Mouse (Mus musculus): ENCODE data around the gene Pfdn6. TPM values are rescaled to one million over a fixed set of nuclear protein-coding genes. Genes with fewer than 3 reads are reported as not detected.
"Not testable (repeated sequence)": the region's sequence is repeated elsewhere in the genome, so short reads cannot be mapped to it uniquely, and the experiment has no call there.

The Pfdn6 gene
- total RNA-seq, 2 experiments from 2014 or later, result 149 to 226 TPM

- ATAC-seq (replicated peaks; ENCODE audit: poor library complexity, severe bottlenecking), result no peak
Observed at GRCm38 (mm10) chr17:33900281-33900988, 39.7 kb downstream of the Pfdn6 start.

DNA sequence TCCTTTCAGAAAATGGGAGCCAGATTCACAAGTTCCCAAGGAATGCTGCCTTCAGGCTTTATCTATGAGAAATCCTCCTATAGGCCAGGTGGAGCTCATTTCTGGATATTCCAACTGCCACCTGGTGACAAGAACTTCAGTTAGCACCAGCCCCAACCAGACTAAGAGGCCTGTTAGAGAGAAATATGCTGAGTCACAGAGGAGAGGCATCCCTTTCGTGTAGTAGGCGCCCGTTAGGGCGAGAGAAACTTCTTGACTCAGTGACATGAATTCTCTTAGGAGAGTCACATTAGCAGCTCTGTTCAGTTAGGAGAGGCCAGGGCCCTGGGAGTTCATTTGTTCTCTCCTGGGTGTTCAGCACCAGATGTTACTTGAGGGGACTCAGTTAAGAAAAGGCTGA, 40.5 kb downstream of the Pfdn6 start:
- no peak for ATAC-seq (replicated peaks; ENCODE audit: poor library complexity, severe bottlenecking)

DNA sequence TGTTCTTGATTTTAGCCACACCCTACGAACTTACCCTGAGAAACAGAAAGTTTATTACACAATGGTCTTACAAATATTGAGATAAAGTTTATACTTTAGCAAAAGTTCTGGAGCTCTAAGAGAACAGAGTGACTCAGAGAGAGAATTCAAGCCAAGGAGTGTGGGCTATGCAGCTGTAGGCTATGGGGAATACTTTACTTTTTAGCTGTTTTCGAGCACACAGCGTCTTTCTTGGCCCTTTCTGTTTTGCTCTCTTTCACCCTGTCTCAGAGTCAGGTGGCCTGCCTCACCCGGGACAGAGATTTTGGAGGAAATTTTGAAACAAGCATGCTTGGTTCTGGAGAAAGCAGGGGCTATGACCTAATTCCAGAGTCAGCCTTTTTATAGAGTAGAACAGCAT, 42.0 kb downstream of the Pfdn6 start:
- ATAC-seq (replicated peaks; ENCODE audit: poor library complexity, severe bottlenecking), result not testable (repeated sequence)

DNA sequence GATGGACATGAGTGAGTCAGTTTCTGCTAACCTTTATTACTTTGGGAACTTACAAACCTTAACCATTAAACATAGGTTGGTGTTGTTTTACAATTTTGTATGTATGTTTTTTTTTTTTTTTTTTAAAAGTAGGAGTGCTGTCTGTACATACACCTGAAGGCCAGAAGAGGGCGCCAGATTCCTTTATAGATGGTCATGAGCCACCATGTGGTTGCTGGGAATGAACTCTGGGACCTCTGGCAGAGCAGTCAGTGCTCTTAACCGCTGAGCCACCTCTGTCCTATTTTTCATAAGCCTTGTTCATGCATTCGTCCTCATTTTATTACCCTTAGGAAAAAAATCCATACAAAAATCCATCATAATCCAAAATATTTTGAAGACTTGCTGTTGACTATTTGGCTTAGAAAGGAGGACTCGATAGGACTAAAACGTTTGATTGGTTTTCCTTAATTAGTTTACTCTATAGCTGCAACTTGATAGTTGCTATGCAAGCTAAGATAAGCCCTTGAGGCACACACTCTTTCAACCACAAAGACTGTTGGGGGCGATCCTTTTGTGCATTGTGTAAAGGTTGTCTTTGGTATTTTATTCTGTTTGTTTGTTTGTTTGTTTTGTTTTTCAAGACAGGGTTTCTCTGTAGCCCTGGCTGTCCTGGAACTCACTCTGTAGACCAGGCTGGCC, 42.9 kb downstream of the Pfdn6 start:
- peak; percentile 61 for ATAC-seq (replicated peaks; ENCODE audit: poor library complexity, severe bottlenecking)

DNA sequence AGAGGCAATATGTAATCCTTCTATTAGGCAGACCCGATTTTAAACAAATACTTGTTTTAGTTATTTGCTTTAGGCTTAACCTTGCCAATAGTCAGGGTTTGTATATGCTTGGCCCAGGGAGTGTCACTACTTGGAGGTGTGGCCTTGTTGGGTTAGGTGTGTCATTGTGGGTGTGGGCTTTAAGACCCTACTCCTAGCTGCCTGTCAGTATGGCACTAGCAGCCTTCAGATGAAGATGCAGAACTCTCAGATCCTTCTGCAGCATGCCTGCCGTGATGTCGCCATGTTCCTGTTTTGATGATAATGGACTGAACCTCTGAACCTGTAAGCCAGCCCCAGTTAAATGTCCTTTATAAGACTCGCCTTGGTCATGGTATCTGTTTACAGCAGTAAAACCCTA, 47.1 kb downstream of the Pfdn6 start:
- not testable (repeated sequence) for ATAC-seq (replicated peaks; ENCODE audit: poor library complexity, severe bottlenecking)

DNA sequence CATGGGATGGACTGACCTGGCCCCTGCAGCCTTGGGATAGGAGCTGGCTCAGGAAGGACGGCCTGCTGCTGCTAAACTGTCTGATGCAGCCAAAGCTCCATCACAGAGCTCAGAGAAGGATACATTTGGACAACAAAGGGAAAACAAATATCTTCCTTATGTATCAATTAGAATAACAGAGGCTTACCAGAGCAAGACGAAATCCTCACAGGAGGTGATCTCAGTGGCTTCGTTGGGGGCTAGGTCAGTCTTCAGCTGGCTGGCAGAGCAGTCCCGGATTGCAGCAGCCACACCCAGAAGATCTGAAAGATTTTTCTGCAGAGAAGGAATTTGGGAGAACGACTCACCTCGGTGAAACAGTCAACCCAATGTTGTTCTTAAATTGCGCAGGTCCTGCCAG, 47.7 kb downstream of the Pfdn6 start:
- ATAC-seq (replicated peaks; ENCODE audit: poor library complexity, severe bottlenecking), result no peak

DNA sequence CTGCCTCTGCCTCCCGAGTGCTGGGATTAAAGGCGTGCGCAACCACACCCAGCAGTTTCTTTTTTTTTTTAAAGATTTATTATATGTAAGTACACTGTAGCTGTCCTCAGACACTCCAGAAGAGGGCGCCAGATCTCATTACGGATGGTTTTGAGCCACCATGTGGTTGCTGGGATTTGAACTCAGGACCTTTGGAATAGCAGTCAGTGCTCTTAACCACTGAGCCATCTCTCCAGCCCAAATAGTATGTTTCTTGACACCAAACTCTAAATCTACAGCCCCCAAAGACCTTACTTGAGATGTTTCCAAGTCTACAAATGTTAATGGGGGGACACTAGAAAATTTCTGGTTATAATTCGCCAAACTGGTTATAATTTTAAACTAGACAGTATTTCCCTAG, 48.3 kb downstream of the Pfdn6 start:
- not testable (repeated sequence) for ATAC-seq (replicated peaks; ENCODE audit: poor library complexity, severe bottlenecking)

DNA sequence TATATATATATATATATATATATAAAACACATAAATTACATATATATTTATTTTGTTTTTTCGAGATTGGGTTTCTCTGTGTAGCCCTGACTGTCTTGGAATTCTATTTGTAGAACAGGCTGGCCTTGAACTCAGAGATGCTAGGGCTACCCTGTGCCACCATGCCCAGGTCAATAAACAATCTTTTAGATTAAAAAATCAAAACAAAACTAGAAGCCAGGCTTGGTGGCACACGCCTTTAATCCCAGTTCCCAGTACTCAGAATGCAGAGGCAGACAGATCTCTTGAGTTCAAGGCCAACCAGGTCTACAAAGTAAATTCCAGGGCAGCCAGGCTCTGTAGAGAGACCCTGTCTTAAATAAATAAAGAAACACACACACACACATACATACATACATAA, 48.8 kb downstream of the Pfdn6 start:
- no peak for ATAC-seq (replicated peaks; ENCODE audit: poor library complexity, severe bottlenecking)

DNA sequence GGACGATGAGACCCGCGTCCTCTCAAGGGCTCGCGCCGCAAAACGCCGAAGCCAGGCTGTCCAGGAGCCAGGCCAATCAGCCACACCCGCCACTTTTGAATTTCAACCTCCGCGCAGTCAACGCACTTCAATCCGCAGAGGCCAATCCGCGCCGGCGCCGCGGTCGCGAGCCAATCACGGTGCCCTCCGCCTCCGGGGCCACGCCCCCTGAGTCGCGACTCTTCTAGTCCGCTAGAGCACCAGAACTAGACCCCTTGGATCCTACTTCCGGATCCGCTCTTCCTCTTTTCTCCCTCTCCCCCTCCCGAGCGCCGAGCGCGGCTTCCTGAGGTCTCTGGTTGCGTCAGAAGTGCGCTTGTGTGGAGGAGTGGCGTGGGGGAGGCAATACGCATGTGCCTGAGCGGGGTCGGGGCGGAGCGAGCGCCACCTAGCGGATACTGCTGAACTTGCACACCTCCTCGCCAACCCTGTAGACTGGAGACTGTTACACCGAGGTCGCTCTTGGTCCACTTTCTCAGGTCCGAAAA, 49.5 kb downstream of the Pfdn6 start, which contains the start of gene Kifc1:
Gene Kifc1 (minus strand): TSS at position 129 of the 527 bp plus-strand sequence.
- peak; percentile 99 for ATAC-seq (replicated peaks; ENCODE audit: poor library complexity, severe bottlenecking)

DNA sequence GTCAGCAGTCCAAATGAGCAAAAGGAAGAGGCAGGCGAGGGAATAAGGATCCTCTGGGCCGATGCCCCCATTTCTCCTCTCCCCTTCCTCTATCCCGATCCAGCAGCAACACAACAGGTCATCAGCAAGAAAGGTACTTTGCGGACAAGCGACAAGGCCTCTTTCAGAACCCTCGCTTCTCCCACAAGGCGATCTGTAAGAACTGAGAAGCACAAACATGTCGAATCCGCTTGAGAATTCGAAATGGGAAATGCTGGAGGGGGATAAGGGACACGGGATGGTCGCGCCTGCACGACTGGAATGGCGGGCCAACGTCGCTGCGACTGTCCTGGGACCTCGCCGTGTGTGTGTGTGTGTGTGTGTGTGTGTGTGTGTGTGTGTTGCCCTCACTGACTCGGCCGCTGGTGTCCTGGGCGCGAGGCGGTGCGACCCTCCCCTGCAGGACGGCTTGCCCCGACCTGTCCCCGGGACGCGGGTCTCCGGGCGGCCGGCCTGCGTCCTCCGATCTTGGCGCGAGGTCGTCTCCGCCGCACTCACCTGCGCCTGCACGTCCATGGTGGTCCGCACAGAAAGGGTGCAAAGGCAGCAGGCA, 50.1 kb downstream of the Pfdn6 start:
- not testable (repeated sequence) for ATAC-seq (replicated peaks; ENCODE audit: poor library complexity, severe bottlenecking)

Other genes starting within 250 kb of the Pfdn6 start
Only the 30 nearest of the 31 such genes appear.
- 29.5 and 41.2 TPM in 2 replicates for gene March2, start 221.7 kb downstream of the Pfdn6 start, total RNA-seq (2014; fragmentation: Nextera tagmentation)
- gene March2, start 221.7 kb downstream of the Pfdn6 start, total RNA-seq (2017), result 20.0 and 22.4 TPM in 2 replicates
- 66.7 and 83.4 TPM in 2 replicates for gene Rab11b, start 179.8 kb downstream of the Pfdn6 start, total RNA-seq (2014; fragmentation: Nextera tagmentation)
- gene Rab11b, start 179.8 kb downstream of the Pfdn6 start, total RNA-seq (2017), result 37.9 and 46.4 TPM in 2 replicates
- 13.2 and 22.6 TPM in 2 replicates for gene Angptl4, start 158.5 kb downstream of the Pfdn6 start, total RNA-seq (2014; fragmentation: Nextera tagmentation)
- gene Angptl4, start 158.5 kb downstream of the Pfdn6 start, total RNA-seq (2017), result 10.3 and 11.1 TPM in 2 replicates
- gene Kank3, start 129.8 kb downstream of the Pfdn6 start, total RNA-seq (2014; fragmentation: Nextera tagmentation), result 17.5 and 21.0 TPM in 2 replicates
- gene Kank3, start 129.8 kb downstream of the Pfdn6 start, total RNA-seq (2017), result 5.3 and 5.5 TPM in 2 replicates
- 3,502 and 3,517 TPM in 2 replicates for gene Rps28, start 115.8 kb downstream of the Pfdn6 start, total RNA-seq (2014; fragmentation: Nextera tagmentation)
- gene Rps28, start 115.8 kb downstream of the Pfdn6 start, total RNA-seq (2017), result 2,416 and 2,576 TPM in 2 replicates
- gene Ndufa7, start 115.8 kb downstream of the Pfdn6 start, total RNA-seq (2014; fragmentation: Nextera tagmentation), result 282 and 300 TPM in 2 replicates
- 133 and 200 TPM in 2 replicates for gene Ndufa7, start 115.8 kb downstream of the Pfdn6 start, total RNA-seq (2017)
- 21.9 and 35.5 TPM in 2 replicates for gene Cd320, start 97.3 kb downstream of the Pfdn6 start, total RNA-seq (2014; fragmentation: Nextera tagmentation)
- gene Cd320, start 97.3 kb downstream of the Pfdn6 start, total RNA-seq (2017), result 20.3 and 31.3 TPM in 2 replicates
- gene Gm7029, start 66.5 kb downstream of the Pfdn6 start, total RNA-seq (2014; fragmentation: Nextera tagmentation), result not detected in 2 replicates
- gene Gm7029, start 66.5 kb downstream of the Pfdn6 start, total RNA-seq (2017), result not detected in 2 replicates
- 9.5 and 13.9 TPM in 2 replicates for gene Kifc1, start 49.7 kb downstream of the Pfdn6 start, total RNA-seq (2014; fragmentation: Nextera tagmentation)
- gene Kifc1, start 49.7 kb downstream of the Pfdn6 start, total RNA-seq (2017), result 31.3 and 35.8 TPM in 2 replicates
- 0.98 and 1.4 TPM in 2 replicates for gene Platr17, start 35.2 kb downstream of the Pfdn6 start, total RNA-seq (2014; fragmentation: Nextera tagmentation)
- gene Platr17, start 35.2 kb downstream of the Pfdn6 start, total RNA-seq (2017), result 0.46 TPM in 1 of 2 replicates, not detected in the other
- gene Daxx, start 30.9 kb downstream of the Pfdn6 start, total RNA-seq (2014; fragmentation: Nextera tagmentation), result 44.7 and 55.1 TPM in 2 replicates
- 22.4 and 40.6 TPM in 2 replicates for gene Daxx, start 30.9 kb downstream of the Pfdn6 start, total RNA-seq (2017)
- 68.2 and 76.8 TPM in 2 replicates for gene Tapbp, start 24.4 kb downstream of the Pfdn6 start, total RNA-seq (2014; fragmentation: Nextera tagmentation)
- 48.0 and 57.7 TPM in 2 replicates for gene Tapbp, start 24.4 kb downstream of the Pfdn6 start, total RNA-seq (2017)
- 11.9 and 22.0 TPM in 2 replicates for gene Zbtb22, start 24.4 kb downstream of the Pfdn6 start, total RNA-seq (2014; fragmentation: Nextera tagmentation)
- gene Zbtb22, start 24.4 kb downstream of the Pfdn6 start, total RNA-seq (2017), result 16.8 and 23.9 TPM in 2 replicates
- gene Rgl2, start 10.8 kb downstream of the Pfdn6 start, total RNA-seq (2014; fragmentation: Nextera tagmentation), result 44.6 and 78.3 TPM in 2 replicates
- gene Rgl2, start 10.8 kb downstream of the Pfdn6 start, total RNA-seq (2017), result 35.5 and 35.8 TPM in 2 replicates
- 41.4 and 56.6 TPM in 2 replicates for gene Wdr46, start 317 bp upstream of the Pfdn6 start, total RNA-seq (2014; fragmentation: Nextera tagmentation)
- gene Wdr46, start 317 bp upstream of the Pfdn6 start, total RNA-seq (2017), result 48.6 and 53.9 TPM in 2 replicates
- 3.2 and 3.3 TPM in 2 replicates for gene B3galt4, start 11.1 kb upstream of the Pfdn6 start, total RNA-seq (2014; fragmentation: Nextera tagmentation)
- 3.2 and 4.0 TPM in 2 replicates for gene B3galt4, start 11.1 kb upstream of the Pfdn6 start, total RNA-seq (2017)
- gene Vps52, start 15.5 kb upstream of the Pfdn6 start, total RNA-seq (2014; fragmentation: Nextera tagmentation), result 38.4 and 39.2 TPM in 2 replicates
- 18.6 and 19.2 TPM in 2 replicates for gene Vps52, start 15.5 kb upstream of the Pfdn6 start, total RNA-seq (2017)
- 4,404 and 5,660 TPM in 2 replicates for gene Rps18, start 15.7 kb upstream of the Pfdn6 start, total RNA-seq (2014; fragmentation: Nextera tagmentation)
- gene Rps18, start 15.7 kb upstream of the Pfdn6 start, total RNA-seq (2017), result 1,485 and 1,727 TPM in 2 replicates
- gene H2-K1, start 60.0 kb upstream of the Pfdn6 start, total RNA-seq (2014; fragmentation: Nextera tagmentation), result 1,023 and 1,149 TPM in 2 replicates
- 564 and 822 TPM in 2 replicates for gene H2-K1, start 60.0 kb upstream of the Pfdn6 start, total RNA-seq (2017)
- gene Ring1, start 84.3 kb upstream of the Pfdn6 start, total RNA-seq (2014; fragmentation: Nextera tagmentation), result 14.5 and 19.8 TPM in 2 replicates
- gene Ring1, start 84.3 kb upstream of the Pfdn6 start, total RNA-seq (2017), result 9.9 and 14.0 TPM in 2 replicates
- 35.4 and 67.3 TPM in 2 replicates for gene H2-Ke6, start 87.7 kb upstream of the Pfdn6 start, total RNA-seq (2014; fragmentation: Nextera tagmentation)
- 27.1 and 30.1 TPM in 2 replicates for gene H2-Ke6, start 87.7 kb upstream of the Pfdn6 start, total RNA-seq (2017)
- gene Slc39a7, start 91.3 kb upstream of the Pfdn6 start, total RNA-seq (2014; fragmentation: Nextera tagmentation), result 41.0 and 56.8 TPM in 2 replicates
- 99.8 and 103 TPM in 2 replicates for gene Slc39a7, start 91.3 kb upstream of the Pfdn6 start, total RNA-seq (2017)
- 51.0 and 55.4 TPM in 2 replicates for gene Rxrb, start 91.5 kb upstream of the Pfdn6 start, total RNA-seq (2014; fragmentation: Nextera tagmentation)
- gene Rxrb, start 91.5 kb upstream of the Pfdn6 start, total RNA-seq (2017), result 40.5 and 47.2 TPM in 2 replicates
- 2.1 and 3.4 TPM in 2 replicates for gene Col11a2, start 99.1 kb upstream of the Pfdn6 start, total RNA-seq (2014; fragmentation: Nextera tagmentation)
- gene Col11a2, start 99.1 kb upstream of the Pfdn6 start, total RNA-seq (2017), result 1.2 and 3.4 TPM in 2 replicates
- gene H2-Oa, start 152.0 kb upstream of the Pfdn6 start, total RNA-seq (2014; fragmentation: Nextera tagmentation), result 6.4 and 15.0 TPM in 2 replicates
- gene H2-Oa, start 152.0 kb upstream of the Pfdn6 start, total RNA-seq (2017), result 1.7 and 7.6 TPM in 2 replicates
- gene H2-DMa, start 179.2 kb upstream of the Pfdn6 start, total RNA-seq (2014; fragmentation: Nextera tagmentation), result 97.2 and 116 TPM in 2 replicates
- gene H2-DMa, start 179.2 kb upstream of the Pfdn6 start, total RNA-seq (2017), result 40.2 and 41.8 TPM in 2 replicates
- gene Brd2, start 182.3 kb upstream of the Pfdn6 start, total RNA-seq (2014; fragmentation: Nextera tagmentation), result 165 and 218 TPM in 2 replicates
- gene Brd2, start 182.3 kb upstream of the Pfdn6 start, total RNA-seq (2017), result 273 and 284 TPM in 2 replicates
- 3.2 and 3.6 TPM in 2 replicates for gene H2-DMb2, start 203.0 kb upstream of the Pfdn6 start, total RNA-seq (2014; fragmentation: Nextera tagmentation)
- gene H2-DMb2, start 203.0 kb upstream of the Pfdn6 start, total RNA-seq (2017), result 3.8 and 7.1 TPM in 2 replicates
- 55.3 and 56.9 TPM in 2 replicates for gene H2-DMb1, start 212.7 kb upstream of the Pfdn6 start, total RNA-seq (2014; fragmentation: Nextera tagmentation)
- 47.9 and 48.5 TPM in 2 replicates for gene H2-DMb1, start 212.7 kb upstream of the Pfdn6 start, total RNA-seq (2017)
- gene Tap1, start 247.2 kb upstream of the Pfdn6 start, total RNA-seq (2014; fragmentation: Nextera tagmentation), result 45.4 and 60.7 TPM in 2 replicates
- gene Tap1, start 247.2 kb upstream of the Pfdn6 start, total RNA-seq (2017), result 81.6 and 89.7 TPM in 2 replicates